In genomic region chr5:136907991-136908857, GRCm38 (mm10) we compare ENCODE assay signal across 8 mouse cellular contexts. TPM values are rescaled to one million over a fixed set of nuclear protein-coding genes. Genes with fewer than 3 reads are reported as not detected.
DNase-seq lines count a peak whose midpoint lies in the region; ATAC-seq and TF ChIP-seq lines count a peak whose summit lies in the region.

TSS of gene Ift22 (plus strand) at chr5:136908150.

- H3K27me3 ChIP-seq in C2C12 (ENCODE audit: control insufficient read depth, insufficient read depth, insufficient read length): no peaks in the 10 kb centered on the region
- H3K27me3 ChIP-seq in forebrain, embryonic 10.5 days (ENCODE audit: poor library complexity, severe bottlenecking): no peaks in the 10 kb centered on the region
- H3K27me3 ChIP-seq in heart, embryonic 15.5 days: no peaks in the 10 kb centered on the region
- no peaks in the 10 kb centered on the region for H3K27me3 ChIP-seq in liver, embryonic 14.5 days (ENCODE audit: control insufficient read depth, insufficient read depth, low read length)
- H3K27me3 ChIP-seq in neural tube, embryonic 11.5 days (ENCODE audit: control insufficient read depth, insufficient read depth, low read length): no peaks in the 10 kb centered on the region
- H3K27me3 ChIP-seq in stomach, postnatal 0 days (ENCODE audit: control insufficient read depth, insufficient read depth, low read length): no peaks in the 10 kb centered on the region

- H3K27ac ChIP-seq in forebrain, embryonic 10.5 days: peak within 1 kb of the TSS; percentile 86
- H3K27ac ChIP-seq in heart, embryonic 15.5 days: no peak within 1 kb of the TSS
- H3K27ac ChIP-seq in liver, embryonic 14.5 days: no peak within 1 kb of the TSS
- no peak within 1 kb of the TSS for H3K27ac ChIP-seq in neural tube, embryonic 11.5 days (ENCODE audit: low read depth, low read length)
- H3K27ac ChIP-seq in stomach, postnatal 0 days (replicated peaks): no peak within 1 kb of the TSS

- no peaks in the 10 kb centered on the region for H3K36me3 ChIP-seq in C2C12 (ENCODE audit: control insufficient read depth, insufficient read depth)
- H3K36me3 ChIP-seq in forebrain, embryonic 10.5 days (replicated peaks): peaks cover 28% of the 10 kb centered on the region
- peaks cover 5% of the 10 kb centered on the region; the same call in 1 of the 2 replicates for H3K36me3 ChIP-seq in heart, embryonic 15.5 days
- no peaks in the 10 kb centered on the region for H3K36me3 ChIP-seq in liver, embryonic 14.5 days (replicated peaks; ENCODE audit: control insufficient read depth, insufficient read depth, low read depth)
- 0 out of 2 replicates have a peak, but pooled peaks cover 2% of the 10 kb centered on the region for H3K36me3 ChIP-seq in neural tube, embryonic 11.5 days (ENCODE audit: control insufficient read depth, insufficient read depth, low read length)
- H3K36me3 ChIP-seq in stomach, postnatal 0 days (ENCODE audit: control insufficient read depth, insufficient read depth, low read length): peaks cover 1% of the 10 kb centered on the region; the same call in 1 of the 2 replicates

- H3ac ChIP-seq in C2C12 (ENCODE audit: control insufficient read depth, insufficient read length, low read depth): peak within 1 kb of the TSS; percentile 69

- peak; percentile 98 for DNase-seq in brain, adult 2 months (ENCODE audit: low read depth, low spot score)
- peak; percentile 95 for DNase-seq in forebrain, embryonic 10.5 days (ENCODE audit: extremely low spot score, low spot score)
- DNase-seq in kidney, postnatal 25 days: peak; percentile 97
- peak; percentile 46 to 57 (median 54) for DNase-seq in liver, embryonic 14.5 days (ENCODE audit: low read depth in 3 of 3, low spot score in 3 of 3)
- DNase-seq in neural tube, embryonic 11.5 days (ENCODE audit: low spot score): peak; percentile 90
- DNase-seq in stomach, postnatal 0 days (ENCODE audit: low spot score): peak; percentile 92

- H3K9me3 ChIP-seq in forebrain, embryonic 10.5 days: peaks cover 2% of the 10 kb centered on the region; the same call in 1 of the 2 replicates
- H3K9me3 ChIP-seq in heart, embryonic 15.5 days (replicated peaks): no peaks in the 10 kb centered on the region
- H3K9me3 ChIP-seq in liver, embryonic 14.5 days (ENCODE audit: control insufficient read depth, low read length): no peaks in the 10 kb centered on the region
- H3K9me3 ChIP-seq in neural tube, embryonic 11.5 days (ENCODE audit: control insufficient read depth, low read length): no peaks in the 10 kb centered on the region
- no peaks in the 10 kb centered on the region for H3K9me3 ChIP-seq in stomach, postnatal 0 days (ENCODE audit: control insufficient read depth, low read length)

- peak within 1 kb of the TSS; percentile 63 for H3K4me3 ChIP-seq in C2C12 (ENCODE audit: insufficient read depth, poor library complexity, severe bottlenecking)
- peak within 1 kb of the TSS; percentile 67 for H3K4me3 ChIP-seq in forebrain, embryonic 10.5 days
- H3K4me3 ChIP-seq in heart, embryonic 15.5 days: peak within 1 kb of the TSS; percentile 75
- peak within 1 kb of the TSS; percentile 60 to 62 for H3K4me3 ChIP-seq in liver, embryonic 14.5 days (ENCODE audit: insufficient read depth in 1 of 2, low read depth in 2 of 2, low read length in 2 of 2)
- peak within 1 kb of the TSS; percentile 73 for H3K4me3 ChIP-seq in neural tube, embryonic 11.5 days (ENCODE audit: low read depth, low read length)
- peak within 1 kb of the TSS; percentile 75 for H3K4me3 ChIP-seq in stomach, postnatal 0 days (ENCODE audit: low read depth, low read length)

- no peak for TF ChIP-seq CTCF in C2C12 (IDR thresholded peaks at IDR 0.05; ENCODE audit: control insufficient read depth, insufficient read depth, insufficient read length)
- no peak for TF ChIP-seq CTCF in liver, embryonic 14.5 days (IDR thresholded peaks at IDR 0.05; ENCODE audit: low read depth)
- no peak for TF ChIP-seq CTCF in stomach, postnatal 0 days (IDR thresholded peaks at IDR 0.05; ENCODE audit: low read depth)

- peak within 1 kb of the TSS; percentile 76 for H3K4me2 ChIP-seq in heart, embryonic 15.5 days
- H3K4me2 ChIP-seq in liver, embryonic 14.5 days (ENCODE audit: low read depth): peak within 1 kb of the TSS; percentile 67
- peak within 1 kb of the TSS; percentile 76 for H3K4me2 ChIP-seq in neural tube, embryonic 11.5 days (ENCODE audit: low read depth)
- peak within 1 kb of the TSS; percentile 70 for H3K4me2 ChIP-seq in stomach, postnatal 0 days (replicated peaks; ENCODE audit: low read depth)

- TF ChIP-seq EP300 in liver, embryonic 14.5 days (IDR thresholded peaks at IDR 0.05; ENCODE audit: low read depth): no peak
- no peak for TF ChIP-seq EP300 in stomach, postnatal 0 days (optimal IDR thresholded peaks at IDR 0.05)

- no peaks in the 10 kb centered on the region for H3K79me3 ChIP-seq in C2C12 (ENCODE audit: low read depth)

- peaks cover 18% of the 10 kb centered on the region for H3K4me1 ChIP-seq in forebrain, embryonic 10.5 days
- H3K4me1 ChIP-seq in heart, embryonic 15.5 days (replicated peaks): peaks cover 5% of the 10 kb centered on the region; the same call in 1 of the 2 replicates
- H3K4me1 ChIP-seq in liver, embryonic 14.5 days (replicated peaks; ENCODE audit: control insufficient read depth in 2 of 2, insufficient read depth in 2 of 2, low read length in 1 of 2): peaks cover 0 to 5% of the 10 kb centered on the region in 2 experiments; a peak in 1 of 4 replicates
- peaks cover 2% of the 10 kb centered on the region; the same call in 1 of the 2 replicates for H3K4me1 ChIP-seq in neural tube, embryonic 11.5 days (ENCODE audit: control insufficient read depth, insufficient read depth, low read length)
- H3K4me1 ChIP-seq in stomach, postnatal 0 days (replicated peaks; ENCODE audit: control insufficient read depth, insufficient read depth): no peaks in the 10 kb centered on the region; the same call in 1 of the 2 replicates

- no peaks in the 10 kb centered on the region for H3K79me2 ChIP-seq in C2C12 (ENCODE audit: control insufficient read depth, insufficient read depth)

- peak within 1 kb of the TSS; percentile 71 for H3K9ac ChIP-seq in heart, embryonic 15.5 days
- H3K9ac ChIP-seq in liver, embryonic 14.5 days (replicated peaks): peak within 1 kb of the TSS; percentile 16; the same call in 1 of the 2 replicates
- peak within 1 kb of the TSS; percentile 70 for H3K9ac ChIP-seq in neural tube, embryonic 11.5 days (ENCODE audit: low read length)
- peak within 1 kb of the TSS; percentile 81 for H3K9ac ChIP-seq in stomach, postnatal 0 days (ENCODE audit: low read length)

- 9% methylated on average over 32 of the region's 32 CpGs for WGBS in forebrain, embryonic 10.5 days
- 7% methylated on average over 32 of the region's 32 CpGs for WGBS in heart, embryonic 15.5 days
- WGBS in liver, embryonic 14.5 days (ENCODE audit: insufficient replicate concordance): 7% methylated on average over 32 of the region's 32 CpGs
- 10% methylated on average over 32 of the region's 32 CpGs for WGBS in neural tube, embryonic 11.5 days
- WGBS in stomach, postnatal 0 days: 7% methylated on average over 32 of the region's 32 CpGs

- ATAC-seq in heart, embryonic 15.5 days (replicated peaks; ENCODE audit: insufficient number of reproducible peaks, insufficient read depth, low FRiP score, low read depth): peak; percentile 92
- peak; percentile 67; the same call in 1 of the 2 replicates for ATAC-seq in liver, embryonic 14.5 days (ENCODE audit: insufficient read depth)
- peak; percentile 92 for ATAC-seq in neural tube, embryonic 11.5 days (ENCODE audit: insufficient read depth, low FRiP score, low TSS enrichment)
- peak; percentile 97 for ATAC-seq in stomach, postnatal 0 days (ENCODE audit: low FRiP score, low TSS enrichment)

TF ChIP-seq in C2C12, 6 proteins besides CTCF, POLR2A, EP300 and RAD21:
- TF ChIP-seq CEBPB (IDR thresholded peaks at IDR 0.05; ENCODE audit: low read depth): no peak
- peak; percentile 32 for TF ChIP-seq MYOD1 (IDR thresholded peaks at IDR 0.05; ENCODE audit: control insufficient read depth, insufficient read length, low read depth)
- TF ChIP-seq FOSL1 (IDR thresholded peaks at IDR 0.05; ENCODE audit: insufficient read depth, low read length, poor library complexity, severe bottlenecking): no peak
TF ChIP-seq in C2C12: peak in this region for 1.

RNA-seq across cellular contexts. Expression of gene Ift22, which starts in this region (rescaled TPM):
- polyA plus RNA-seq in C2C12 (2012; fragmentation: generic; extraction: Trizol): 21.6 TPM
- 107 and 113 TPM in 2 replicates for polyA plus RNA-seq in forebrain, embryonic 10.5 days (2016; fragmentation: Nextera tagmentation; extraction: Ambion mirVana)
- polyA plus RNA-seq in heart, embryonic 15.5 days (2015; fragmentation: Nextera tagmentation; extraction: Ambion mirVana): 34.3 and 40.6 TPM in 2 replicates
- 1.6 and 2.5 TPM in 2 replicates for polyA plus RNA-seq in liver, embryonic 14.5 days (2012; rRNA removed)
- 9.9 and 10.5 TPM in 2 replicates for polyA plus RNA-seq in liver, embryonic 14.5 days (2014; fragmentation: Nextera tagmentation; extraction: Ambion mirVana)
- 97.4 and 110 TPM in 2 replicates for polyA plus RNA-seq in neural tube, embryonic 11.5 days (2014; fragmentation: Nextera tagmentation; extraction: Ambion mirVana)
- 26.1 and 28.4 TPM in 2 replicates for polyA plus RNA-seq in stomach, postnatal 0 days (2015; fragmentation: Nextera tagmentation; extraction: Ambion mirVana)

Comparison
In these comparisons a context has a peak if more than half of its experiments do, and no peak if none do; other contexts are left out.
1. H3K9ac ChIP-seq: peak in every context shown above with its lines; median percentile 81 in stomach, postnatal 0 days; 71 in heart, embryonic 15.5 days; 70 in neural tube, embryonic 11.5 days; 16 in liver, embryonic 14.5 days.